Comparison of ENCODE assay signal across 16 mouse cellular contexts in genomic region chr19:40788004-40788714, GRCm38 (mm10). TPM values are rescaled to one million over a fixed set of nuclear protein-coding genes. Genes with fewer than 3 reads are reported as not detected.
"Had no signal": no experiment of that assay in that cellular context is flagged by ENCODE, and none has a peak within 500 bp of the region (broad histone marks: within the 10 kb centered on the region; RNA-seq: fewer than 3 reads in every experiment).

No protein-coding gene starts in this region.

- H3K4me1 ChIP-seq: midbrain, embryonic 13.5 days; neural tube, embryonic 15.5 days had no signal

- H3K9ac ChIP-seq: liver, embryonic 14.5 days; lung, embryonic 14.5 days; midbrain, embryonic 13.5 days; neural tube, embryonic 15.5 days had no signal

- H3K27me3 ChIP-seq: midbrain, embryonic 13.5 days; neural tube, embryonic 15.5 days had no signal

- H3K4me2 ChIP-seq: lung, embryonic 14.5 days; midbrain, embryonic 13.5 days; neural tube, embryonic 15.5 days had no signal

- ATAC-seq: intestine, postnatal 0 days; midbrain, embryonic 13.5 days had no signal

- H3K4me3 ChIP-seq: layer of hippocampus, adult 2 months; limb, embryonic 10.5 days; midbrain, embryonic 13.5 days; neural tube, embryonic 15.5 days had no signal

- H3K27ac ChIP-seq: kidney, postnatal 0 days; layer of hippocampus, adult 2 months; limb, embryonic 10.5 days; liver, embryonic 14.5 days; macrophage; midbrain, embryonic 13.5 days; neural tube, embryonic 15.5 days had no signal

- DNase-seq: kidney, adult 9 months; kidney, postnatal 36 days; lung, embryonic 14.5 days; lung, postnatal 10 days; thymus, postnatal 36 days had no signal

- H3K9me3 ChIP-seq: limb, embryonic 10.5 days; midbrain, embryonic 13.5 days; neural tube, embryonic 15.5 days had no signal

- H3K36me3 ChIP-seq: limb, embryonic 10.5 days; midbrain, embryonic 13.5 days; neural tube, embryonic 15.5 days had no signal

RNA-seq across cellular contexts. Expression of gene Cc2d2b, which starts 39.6 kb away (rescaled TPM):
- total RNA-seq: midbrain, postnatal 0 days had no signal
- polyA plus RNA-seq: kidney, postnatal 0 days; lung, embryonic 14.5 days; macrophage; neural tube, embryonic 11.5 days; stomach, embryonic 14.5 days had no signal
